Mouse (Mus musculus) urinary bladder, postnatal 36 days (tissue): Measurements from ENCODE around the gene Zfp560.
"Not testable (repeated sequence)": the region's sequence is repeated elsewhere in the genome, so short reads cannot be mapped to it uniquely, and the experiment has no call there.

Experiments used
- DNase-seq, 2 experiments: peaks; one replicate each; pipeline ENCODE4 v3.0.0; 2022; ENCODE audit warnings: low spot score in 2 of 2, mixed read lengths in 1 of 2

Gene Zfp560

DNA sequence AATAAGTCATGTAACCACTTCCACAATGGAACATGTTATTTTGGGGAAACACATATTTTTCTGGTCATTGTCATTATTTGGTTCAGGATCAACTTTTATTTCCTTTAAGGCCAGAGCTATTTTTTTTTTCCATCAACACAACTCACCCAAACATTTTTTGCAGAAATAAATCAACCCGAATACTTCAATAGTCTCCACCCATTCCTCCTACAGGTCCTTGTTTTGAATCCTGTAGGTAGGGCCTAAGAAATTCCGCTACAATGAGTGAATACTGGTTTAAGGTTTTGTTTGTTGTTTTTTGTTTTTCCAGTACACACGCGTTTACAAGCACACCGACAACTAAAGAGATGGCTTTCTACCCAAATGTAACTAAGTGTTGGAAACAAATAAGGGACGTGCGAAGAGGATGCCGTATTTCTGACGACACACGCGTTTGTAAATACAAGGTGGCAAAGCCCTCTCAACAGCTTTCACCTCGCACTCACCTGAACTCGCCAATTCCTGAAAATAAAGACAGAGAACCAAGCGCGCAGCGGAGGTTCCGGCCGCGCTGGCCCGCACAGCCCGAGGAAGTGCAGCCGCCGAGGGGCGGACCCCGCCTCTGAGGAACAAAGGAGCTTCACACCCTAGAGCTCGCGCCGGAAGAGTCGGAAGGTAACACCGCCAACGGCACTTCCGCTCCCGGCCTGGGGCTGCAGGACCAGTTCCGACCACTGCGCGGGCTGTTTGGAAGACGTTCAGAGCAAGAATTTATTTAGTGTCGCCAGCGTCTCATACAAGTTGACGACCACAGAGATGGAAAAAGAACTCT, at the start of gene Zfp560:
Gene Zfp560, minus strand, starts transcription at position 646 of the 811 bp plus-strand sequence.
- peak; percentile 85 to 89 for DNase-seq

DNA sequence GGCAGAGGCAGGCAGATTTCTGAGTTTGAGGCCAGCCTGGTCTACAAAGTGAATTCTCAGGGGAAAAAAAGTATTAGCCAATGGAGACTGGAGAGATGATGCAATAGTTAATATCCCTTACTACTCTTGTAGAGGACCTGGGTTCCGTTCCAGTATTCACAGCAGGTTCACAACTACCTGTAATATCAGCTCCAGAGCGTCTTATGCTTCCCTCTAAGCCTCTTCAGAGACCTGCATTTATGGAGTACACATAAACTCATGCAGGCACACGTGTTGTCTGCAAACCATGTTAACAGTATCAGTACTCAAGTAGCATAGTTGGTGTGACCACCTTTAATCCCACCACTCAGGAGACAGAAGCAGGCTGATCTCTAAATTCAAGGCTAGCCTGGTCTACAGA, 45.0 kb upstream of the Zfp560 start:
- DNase-seq: no peak

- no peak for DNase-seq
These were observed 26.5 kb upstream of the Zfp560 start for GRCm38 (mm10) chr9:20411460-20411859.

- no peak for DNase-seq
These were observed 24.3 kb upstream of the Zfp560 start for GRCm38 (mm10) chr9:20409319-20409718.

DNA sequence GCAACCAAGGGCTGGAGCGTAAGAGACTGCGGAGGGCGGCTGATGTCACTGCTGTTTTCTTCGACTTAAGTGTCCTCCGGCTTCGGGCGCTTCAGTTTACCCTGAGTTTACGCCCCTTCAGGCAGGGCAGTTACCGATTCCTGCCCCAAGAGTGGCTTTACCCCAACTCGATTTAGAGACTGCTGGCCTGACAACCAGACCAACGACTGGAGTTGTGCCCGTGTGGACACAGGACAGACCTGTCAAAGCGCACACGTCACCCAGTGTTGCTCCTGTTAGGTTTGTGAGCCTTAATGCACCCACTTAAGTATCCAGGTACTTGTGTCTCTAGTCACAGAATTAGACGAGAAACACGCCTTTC, 346 bp upstream of the Zfp560 start:
- DNase-seq: peak in 1 of 2 experiments; percentile 3

DNA sequence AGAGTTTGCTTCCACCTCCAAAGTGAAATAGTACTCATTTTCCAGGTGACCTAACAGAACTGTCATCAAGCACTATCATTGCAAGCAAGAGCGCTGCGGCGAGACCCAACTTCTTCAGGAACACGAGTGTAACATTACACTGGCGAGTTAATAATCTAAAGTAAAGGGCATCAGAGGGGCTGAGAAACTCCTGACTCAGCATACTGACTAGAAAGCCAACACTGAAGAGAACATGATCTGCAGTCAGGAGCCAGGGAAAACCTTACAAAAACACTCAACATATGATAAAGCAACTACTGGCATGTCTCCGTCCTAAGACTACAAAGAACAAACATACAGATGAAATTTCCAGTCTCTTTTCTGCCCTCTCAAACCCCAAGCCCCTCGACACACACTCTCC, 1.3 kb downstream of the Zfp560 start:
- DNase-seq: no peak

DNA sequence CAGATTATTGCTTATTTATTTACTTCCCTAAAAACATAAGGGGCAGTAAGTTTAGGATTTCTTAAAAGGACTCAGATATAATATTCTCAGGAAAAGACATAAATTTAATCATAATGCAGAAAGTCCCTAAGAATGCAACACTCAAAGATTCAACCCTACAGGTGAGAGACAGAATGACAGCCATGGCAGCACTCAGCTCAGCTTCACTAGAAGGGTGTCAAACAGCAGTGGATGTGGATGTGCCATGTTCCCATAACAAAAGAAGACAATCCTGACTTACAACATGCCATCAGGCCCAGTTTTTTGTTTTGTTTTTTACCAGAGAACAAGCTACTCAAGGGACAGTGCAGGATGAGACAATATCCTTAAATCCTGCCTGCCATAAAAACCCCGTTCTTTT, 10.3 kb downstream of the Zfp560 start:
- DNase-seq: no peak

DNA sequence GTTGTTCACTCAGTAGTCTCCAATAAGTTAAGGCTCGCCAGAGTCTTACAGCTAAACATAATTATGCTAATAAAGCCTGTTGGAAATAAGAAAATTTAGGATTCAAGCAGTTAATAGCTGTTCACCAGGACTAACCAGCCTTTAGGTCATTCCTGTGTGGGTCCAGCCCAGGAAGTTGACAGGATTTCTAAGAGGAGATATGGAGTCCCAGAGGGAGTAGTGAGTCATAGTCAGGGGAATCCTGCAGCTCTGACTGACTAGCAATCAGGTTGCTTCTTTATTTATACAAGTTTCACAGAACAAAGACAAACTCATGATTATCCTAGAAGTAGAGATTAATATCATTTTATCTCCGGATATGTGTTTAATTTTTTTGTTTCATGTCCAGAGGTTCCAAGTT, 17.7 kb downstream of the Zfp560 start:
- no peak for DNase-seq

DNA sequence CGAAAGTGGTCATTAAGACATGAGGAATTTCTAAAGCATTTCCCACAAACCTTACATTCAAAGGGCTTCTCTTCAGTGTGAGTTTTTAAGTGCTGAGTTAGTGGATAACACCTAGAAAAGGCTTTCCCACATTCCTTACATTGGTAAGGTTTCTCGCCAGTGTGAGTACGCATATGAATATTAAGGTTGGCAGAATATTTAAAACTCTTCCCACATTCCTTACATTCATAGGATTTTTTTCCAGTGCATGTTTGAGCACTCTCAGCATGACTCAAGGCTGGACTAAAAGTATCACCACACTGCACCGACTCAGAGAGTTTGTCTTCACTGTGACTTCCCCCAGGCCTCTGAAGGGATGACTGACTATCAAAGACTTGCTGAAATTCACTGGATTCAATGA, 36.5 kb downstream of the Zfp560 start:
- no peak for DNase-seq

GRCm38 (mm10) chr9:20335994-20336393, 49.0 kb downstream of the Zfp560 start, which contains the start of gene Olfr18:
Gene Olfr18, minus strand, starts transcription at chr9:20336094.
- DNase-seq: no peak

DNA sequence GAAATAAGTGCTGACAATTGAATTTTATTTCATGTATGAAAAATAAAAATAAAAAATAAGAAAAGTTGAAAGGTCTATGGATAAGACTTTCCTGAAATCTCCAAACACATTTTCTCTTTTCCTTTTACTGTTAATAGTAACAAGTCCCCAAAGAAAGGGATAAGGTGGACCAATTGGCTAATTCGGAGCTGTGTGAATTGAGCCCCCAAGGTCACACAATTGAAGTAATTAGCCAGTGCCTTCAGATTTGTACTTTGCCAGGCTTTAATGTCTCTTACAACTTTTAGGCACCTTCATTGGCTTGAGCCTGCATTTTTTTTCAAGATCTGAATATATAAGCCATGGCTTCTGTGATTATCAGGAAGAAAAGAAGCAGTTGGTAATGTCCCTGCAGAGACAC, 86.7 kb downstream of the Zfp560 start, which contains the start of gene Olfr873:
Gene Olfr873, plus strand, starts transcription at position 301 of the 400 bp plus-strand sequence.
- DNase-seq: no peak

DNA sequence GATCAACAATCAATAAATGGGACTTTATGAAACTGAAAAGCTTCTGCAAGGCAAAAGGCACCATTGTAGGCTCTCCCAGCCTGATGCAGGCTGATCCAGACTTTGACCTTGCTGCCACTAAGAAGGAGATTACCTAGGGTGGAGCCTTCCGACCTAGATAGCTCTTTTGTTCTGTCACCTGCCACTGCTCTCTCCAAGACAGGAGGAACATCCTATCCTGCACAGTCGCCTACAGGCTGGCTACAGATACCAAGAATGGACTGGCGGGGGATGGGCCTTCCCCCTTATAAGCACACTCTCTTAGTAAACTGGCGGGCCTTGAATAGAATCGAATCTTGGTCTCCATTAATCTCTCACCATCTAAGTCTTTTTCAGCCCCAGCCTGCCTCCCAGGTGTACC, 89.4 kb downstream of the Zfp560 start:
- DNase-seq: not testable (repeated sequence)
